Mouse (Mus musculus) erythroid progenitor cell, adult 5-6 weeks (primary cell): ENCODE results near the gene Kif26b. TPM values are rescaled to one million over a fixed set of nuclear protein-coding genes. Genes with fewer than 3 reads are reported as not detected.

Experiments
- ATAC-seq: replicated peaks from 2 replicates; pipeline ENCODE4 v1.8.0; 2016; ENCODE audit warnings: moderate number of reproducible peaks, mild to moderate bottlenecking, moderate TSS enrichment, inconsistent platforms; ENCODE audit not compliant: poor library complexity, low FRiP score, severe bottlenecking
- total RNA-seq, 2 experiments: library from RNA; stranded (forward) in 1 of 2; stranded (reverse) in 1 of 2; fragments of 150-400 nt in 1 of 2; fragments of 186-747, 209-891 nt in 1 of 2; gene quantifications; 2 replicates each; pipeline versions ENCODE4 v1.2.3 to v1.2.4; 2015 to 2017; ENCODE audit warnings: low replicate concordance in 2 of 2

Gene Kif26b
- total RNA-seq, 2 experiments from 2014 or later: not detected

GRCm38 (mm10) chr1:178529512-178530300, 781 bp downstream of the Kif26b start:
- no peak for ATAC-seq

DNA sequence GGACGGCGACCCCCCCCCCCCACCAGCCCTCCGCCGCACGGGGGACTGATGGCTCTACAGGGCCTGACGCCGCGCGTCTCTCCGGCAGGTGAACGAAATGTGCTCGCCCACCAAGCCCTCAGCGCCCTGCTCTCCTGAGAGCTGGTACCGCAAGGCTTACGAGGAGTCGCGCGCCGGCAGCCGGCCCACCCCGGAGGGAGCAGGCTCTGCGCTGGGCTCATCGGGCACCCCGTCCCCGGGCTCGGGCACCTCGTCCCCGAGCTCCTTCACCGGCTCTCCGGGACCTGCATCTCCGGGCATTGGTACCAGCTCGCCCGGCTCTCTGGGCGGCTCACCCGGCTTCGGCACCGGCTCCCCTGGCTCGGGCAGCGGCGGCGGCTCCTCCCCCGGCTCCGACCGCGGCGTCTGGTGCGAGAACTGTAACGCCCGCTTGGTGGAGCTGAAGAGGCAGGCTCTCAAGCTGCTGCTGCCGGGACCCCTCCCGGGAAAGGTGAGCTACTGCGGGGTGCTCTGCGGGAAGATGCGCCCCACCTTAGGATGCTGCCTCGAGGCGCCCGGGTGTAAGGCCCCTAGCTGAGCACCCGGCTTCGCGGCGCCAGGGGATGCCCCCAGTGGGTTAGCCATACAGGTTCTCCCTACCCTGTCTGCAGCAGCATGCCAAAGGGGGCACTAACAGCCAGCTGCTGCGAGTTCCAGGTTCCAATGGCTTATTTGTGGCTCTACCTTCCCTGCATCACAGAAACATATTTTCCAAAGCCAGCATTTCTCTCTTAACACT, 1.6 kb downstream of the Kif26b start:
- ATAC-seq: no peak

DNA sequence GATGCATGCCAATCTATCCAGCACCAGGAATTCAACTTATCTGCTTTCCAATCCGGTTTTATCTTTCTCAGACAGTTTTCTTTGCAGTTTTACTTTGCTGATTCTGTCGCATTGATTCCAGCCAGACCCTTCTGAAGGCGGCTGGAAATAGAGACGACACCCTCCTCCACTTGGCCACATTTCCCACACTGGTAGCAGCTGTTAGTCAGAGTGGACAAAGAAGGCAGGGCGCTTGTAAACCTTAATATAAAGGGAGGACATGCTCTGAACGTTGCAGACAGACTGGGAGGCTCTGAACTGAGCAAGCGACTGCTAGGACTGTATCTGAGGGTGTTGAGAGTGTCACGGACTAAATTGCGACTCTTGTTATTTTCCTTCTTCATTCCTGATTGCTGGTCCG, 11.3 kb downstream of the Kif26b start:
- ATAC-seq: no peak

GRCm38 (mm10) chr1:178542415-178542814, 13.5 kb downstream of the Kif26b start:
- ATAC-seq: no peak

GRCm38 (mm10) chr1:178542990-178543944, 14.3 kb downstream of the Kif26b start:
- no peak for ATAC-seq

- ATAC-seq: 0 out of 2 replicates have a peak, but pooled peaks have one; percentile 46
Observed at GRCm38 (mm10) chr1:178544585-178544984, 15.7 kb downstream of the Kif26b start.

DNA sequence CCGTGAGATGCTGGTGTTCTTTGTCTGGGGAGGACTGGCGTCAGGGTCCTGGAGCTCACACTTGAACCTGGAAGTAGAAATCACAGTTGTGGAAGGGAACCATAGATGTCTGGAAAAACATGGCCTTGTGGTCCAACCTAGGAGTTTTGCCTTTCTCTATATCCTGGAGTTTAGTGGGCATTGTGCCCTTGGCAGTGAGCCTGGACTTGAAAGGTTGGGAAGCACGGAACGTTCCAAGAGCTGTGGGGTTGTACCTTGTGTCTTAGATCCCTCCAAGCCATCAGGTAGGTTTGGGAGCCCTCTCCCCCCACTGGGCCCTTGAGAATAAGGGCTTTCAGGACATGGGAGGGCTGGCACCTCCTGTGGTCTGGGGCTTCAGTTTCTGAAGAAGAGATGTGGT, 20.7 kb downstream of the Kif26b start:
- no peak for ATAC-seq

- ATAC-seq: no peak
Observed at GRCm38 (mm10) chr1:178550477-178551047, 21.6 kb downstream of the Kif26b start.

DNA sequence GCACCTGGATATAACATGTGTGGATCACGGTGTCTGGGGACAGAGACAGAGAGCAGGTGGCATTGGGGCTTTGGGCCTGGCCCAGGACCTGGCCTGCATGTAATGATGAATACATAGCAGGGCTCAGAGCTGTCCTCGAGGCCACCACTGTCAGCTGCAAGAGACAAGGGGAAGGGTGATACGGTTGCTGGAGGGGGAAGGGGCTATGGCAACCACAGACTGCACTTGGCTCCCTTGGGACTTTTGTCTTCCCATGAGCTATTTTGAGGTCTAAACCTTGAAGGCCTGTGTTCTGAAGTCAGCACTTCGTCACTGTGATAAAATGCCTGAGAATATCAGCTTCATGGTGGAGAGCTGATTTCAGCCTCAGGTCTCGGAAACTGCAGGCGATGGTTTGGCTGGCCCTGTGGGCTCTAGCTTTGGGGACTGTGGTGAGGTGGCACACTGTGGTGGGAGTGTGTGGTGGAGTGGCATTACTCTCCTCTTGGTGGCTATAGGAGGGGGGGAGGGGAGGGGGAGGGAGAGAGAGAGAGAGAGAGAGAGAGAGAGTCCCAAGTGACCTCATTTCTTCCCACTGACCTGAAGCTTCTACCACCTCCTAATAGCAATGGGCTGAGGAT, 23.5 kb downstream of the Kif26b start:
- no peak for ATAC-seq

- ATAC-seq: no peak
Observed at GRCm38 (mm10) chr1:178552898-178553284, 24.0 kb downstream of the Kif26b start.

DNA sequence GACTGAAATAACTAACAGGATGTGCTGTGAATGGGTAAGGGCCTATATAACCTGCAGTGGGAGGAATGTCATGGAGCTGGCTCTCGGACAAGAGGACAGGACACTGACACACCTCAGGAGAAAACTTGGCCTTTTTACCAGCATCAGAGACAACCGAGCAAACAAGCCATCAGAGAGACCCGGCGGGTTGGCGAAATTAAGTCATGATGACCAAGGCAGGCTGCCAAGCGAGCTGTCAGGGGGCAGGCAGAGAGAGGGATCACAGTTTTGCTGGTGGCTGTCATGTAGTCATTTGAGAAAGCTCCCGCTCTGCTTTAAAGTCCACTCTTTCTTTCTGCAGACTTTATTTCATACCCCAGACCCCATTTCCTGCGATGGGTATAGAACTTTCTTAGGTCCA, 27.3 kb downstream of the Kif26b start:
- no peak for ATAC-seq

- ATAC-seq: no peak
Observed at GRCm38 (mm10) chr1:178560043-178560442, 31.1 kb downstream of the Kif26b start.

GRCm38 (mm10) chr1:178563834-178564233, 34.9 kb downstream of the Kif26b start:
- ATAC-seq: no peak

- ATAC-seq: no peak
Observed at GRCm38 (mm10) chr1:178564800-178565199, 35.9 kb downstream of the Kif26b start.

DNA sequence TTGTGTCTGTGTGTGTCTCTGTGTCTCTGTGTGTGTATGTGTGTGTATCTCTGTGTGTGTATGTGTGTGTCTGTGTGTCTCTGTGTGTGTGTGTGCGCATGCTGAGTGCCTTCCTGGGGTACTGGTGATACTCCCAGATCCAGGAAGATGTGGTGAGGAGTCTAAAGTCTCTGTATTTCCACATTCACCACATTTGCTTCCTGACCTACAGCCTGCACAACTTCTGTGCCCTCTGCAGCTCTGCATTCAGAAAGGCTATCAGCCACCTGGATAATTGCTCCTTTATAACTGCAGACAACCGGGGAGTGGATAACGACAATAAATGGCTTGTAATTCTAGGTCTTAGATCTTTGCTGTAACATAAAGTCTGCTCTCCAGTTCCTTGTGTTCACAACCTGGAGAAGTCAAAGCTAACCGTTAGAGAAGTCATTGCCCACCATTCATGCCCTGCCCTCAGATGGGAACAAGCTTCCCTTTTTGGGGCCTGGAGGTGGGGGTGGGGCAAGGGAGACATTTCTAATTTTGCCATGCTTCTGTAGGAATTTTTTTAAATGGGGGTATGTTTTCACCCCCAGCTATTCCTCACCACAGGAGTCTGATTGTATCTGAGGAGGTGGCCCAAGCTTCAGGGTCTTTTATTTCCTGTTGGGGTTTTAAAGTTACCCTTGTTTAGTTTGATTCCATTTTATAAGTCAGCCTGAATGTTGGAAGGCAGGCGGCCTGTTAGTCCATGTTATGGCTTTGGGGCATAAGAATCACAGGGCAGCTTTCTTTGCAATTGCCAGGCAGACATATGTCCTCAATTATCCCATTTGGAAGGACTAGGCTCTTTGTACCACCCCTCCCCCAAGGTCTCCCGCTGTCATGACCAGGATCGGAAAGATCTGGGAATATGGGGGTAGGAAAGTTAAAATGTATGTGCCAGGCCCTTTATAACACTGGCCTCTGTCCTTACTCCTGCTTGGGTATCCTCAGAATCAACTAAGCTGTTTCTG, 39.9 kb downstream of the Kif26b start:
- ATAC-seq: no peak

DNA sequence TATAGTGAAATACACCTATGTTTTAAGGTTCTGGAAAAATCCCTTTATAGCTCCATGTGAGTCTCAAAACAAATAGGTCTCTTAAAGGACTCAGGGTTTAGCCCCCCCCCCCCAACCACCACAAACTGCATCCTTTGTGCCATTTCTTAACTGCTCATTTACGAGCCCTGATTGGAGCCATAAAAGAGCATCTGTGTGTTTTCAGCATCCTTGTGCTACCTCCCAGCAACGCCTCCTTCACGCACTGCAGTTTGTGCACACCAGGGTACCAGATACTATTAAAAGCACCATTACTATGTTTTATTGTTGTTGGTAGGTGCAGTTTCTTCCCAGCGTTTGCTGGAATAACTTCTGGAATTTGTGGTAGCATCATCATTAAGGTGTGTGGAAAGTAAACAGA, 42.1 kb downstream of the Kif26b start:
- no peak for ATAC-seq

- ATAC-seq: no peak
Observed at GRCm38 (mm10) chr1:178571885-178572444, 43.0 kb downstream of the Kif26b start.
